Mouse (Mus musculus) myocyte (in vitro differentiated cells): ENCODE measurements around the gene Pard3b.

ENCODE experiments used
- CEBPB ChIP-seq: IDR thresholded peaks from 2 replicates; pipeline ENCODE4 v1.6.1; 2011; ENCODE audit warnings: mild to moderate bottlenecking, moderate library complexity; ENCODE audit not compliant: poor library complexity, insufficient read depth, severe bottlenecking
- E2F4 ChIP-seq: IDR thresholded peaks from one replicate; pipeline ENCODE4 v1.6.1; 2011; ENCODE audit warnings: mild to moderate bottlenecking, control low read depth, moderate library complexity; ENCODE audit not compliant: insufficient read depth
- MAX ChIP-seq: IDR thresholded peaks from one replicate; pipeline ENCODE4 v1.6.1; 2011; ENCODE audit warnings: low read depth, mild to moderate bottlenecking, control low read depth
- POLR2A ChIP-seq: IDR thresholded peaks from one replicate; pipeline ENCODE4 v1.6.1; 2011; ENCODE audit warnings: low read depth, mild to moderate bottlenecking, control low read depth, moderate library complexity; ENCODE audit not compliant: insufficient read length
- REST ChIP-seq: IDR thresholded peaks from one replicate; pipeline ENCODE4 v1.6.1; 2011; ENCODE audit warnings: mild to moderate bottlenecking, control low read depth, moderate library complexity; ENCODE audit not compliant: insufficient read depth, insufficient read length
- SRF ChIP-seq: IDR thresholded peaks from one replicate; pipeline ENCODE4 v1.6.1; 2011; ENCODE audit warnings: low read depth; ENCODE audit not compliant: control insufficient read depth, insufficient read length
- TCF12 ChIP-seq: IDR thresholded peaks from one replicate; pipeline ENCODE4 v1.6.1; 2011; ENCODE audit warnings: mild to moderate bottlenecking, control low read depth; ENCODE audit not compliant: poor library complexity, insufficient read depth, severe bottlenecking
- TCF3 ChIP-seq: IDR thresholded peaks from one replicate; pipeline ENCODE4 v1.6.1; 2011; ENCODE audit warnings: low read depth, control low read depth; ENCODE audit not compliant: insufficient read length
- USF1 ChIP-seq: IDR thresholded peaks from one replicate; pipeline ENCODE4 v1.6.1; 2011; ENCODE audit warnings: low read depth, mild to moderate bottlenecking, control low read depth, moderate library complexity

DNA sequence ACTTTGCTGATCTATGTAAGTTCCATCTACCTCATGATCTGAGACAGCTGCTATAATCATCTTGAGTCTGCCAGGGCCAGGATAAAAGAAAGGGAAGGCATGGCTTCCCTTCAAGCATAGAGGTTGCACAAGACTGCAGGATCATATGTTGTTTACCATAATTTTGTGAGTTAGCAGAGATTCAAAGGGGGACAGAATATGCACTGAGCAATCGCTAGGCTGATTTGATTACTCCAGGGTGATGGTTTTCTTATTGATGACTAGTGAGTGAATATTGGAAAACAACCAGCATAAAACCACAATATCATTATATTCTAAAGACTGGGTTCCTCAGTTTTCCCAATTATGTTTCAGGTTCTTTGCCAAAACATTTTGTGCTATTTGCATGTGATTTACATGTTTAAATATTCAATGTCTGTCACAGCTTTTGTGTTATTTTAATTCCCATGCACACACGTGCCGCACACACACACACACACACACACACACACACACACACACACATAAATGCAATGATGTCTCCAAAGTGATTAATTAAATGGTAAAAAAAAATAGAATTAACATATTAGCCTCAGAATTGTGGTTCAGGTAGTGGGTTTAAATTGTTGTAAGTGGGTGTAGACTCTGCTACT lies 187.1 kb downstream of the Pard3b start:
- TF ChIP-seq POLR2A (no peak), USF1 (no peak), TCF3 (no peak), MAX (no peak), E2F4 (no peak), SRF (no peak), REST (no peak), CEBPB (no peak), TCF12 (no peak)
